Mouse (Mus musculus): ENCODE measurements around the gene Siah1b.

DNA sequence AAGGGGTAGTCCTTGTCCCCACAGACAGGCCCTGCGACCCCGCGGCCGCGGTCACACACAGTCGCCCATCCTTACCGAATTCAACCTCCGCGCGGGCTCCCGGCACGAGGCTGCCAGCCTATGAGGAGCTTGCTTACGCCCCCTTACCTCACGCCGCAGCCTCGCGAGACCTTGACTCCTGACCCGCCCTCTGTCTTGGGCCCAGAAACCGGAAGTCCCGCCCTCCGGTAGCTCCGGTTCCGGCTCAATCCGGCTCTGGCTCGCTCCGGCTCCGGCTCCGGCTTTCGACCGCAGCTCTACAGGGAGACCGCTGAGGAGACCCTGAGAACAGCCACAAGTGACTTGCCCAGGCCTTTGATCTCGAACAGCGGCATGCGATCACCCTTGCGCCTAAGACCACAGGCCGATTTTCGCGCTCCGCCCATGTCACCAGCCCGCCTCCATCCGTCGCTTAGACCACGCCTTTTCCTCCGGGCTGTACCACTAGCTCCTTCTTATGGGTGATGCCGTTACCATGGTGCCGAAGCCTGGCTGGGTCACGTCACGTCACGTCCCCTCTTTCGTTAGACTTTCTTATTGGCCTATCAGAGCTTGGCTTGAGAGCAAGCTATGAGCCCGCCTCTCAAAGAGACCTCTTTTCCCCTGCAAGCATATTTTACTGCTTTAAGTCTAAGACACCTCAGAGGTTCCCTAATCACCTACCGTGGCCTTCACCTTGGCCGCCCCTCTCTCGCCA, at the start of gene Siah1b:
- no peak for TF ChIP-seq CTCF (IDR thresholded peaks at IDR 0.05; ENCODE audit: control insufficient read depth, insufficient read depth, low read length)
- no peak for TF ChIP-seq POLR2A (IDR thresholded peaks at IDR 0.05; ENCODE audit: borderline replicate concordance, control insufficient read depth, low read depth, low read length)

All from bone marrow, adult 2 months (tissue).